Mouse (Mus musculus) thymus, adult 2 months (tissue): ENCODE measurements around the gene Ttc36.

ENCODE experiments used
- CTCF ChIP-seq: fragments of 200-500 bp; IDR thresholded peaks from 2 replicates; pipeline ENCODE4 v1.5.1; 2012; ENCODE audit warnings: mild to moderate bottlenecking, control low read depth, low read length, moderate library complexity, borderline replicate concordance; ENCODE audit not compliant: control insufficient read depth, poor library complexity, insufficient read depth; ENCODE audit errors: extremely low read depth
- POLR2A ChIP-seq: fragments of 200-500 bp; IDR thresholded peaks from 2 replicates; pipeline ENCODE4 v1.6.1; 2012; ENCODE audit warnings: mild to moderate bottlenecking, low read length, control low read depth, moderate library complexity; ENCODE audit not compliant: control insufficient read depth, poor library complexity, insufficient read depth; ENCODE audit errors: extremely low read depth

- TF ChIP-seq CTCF (no peak), POLR2A (no peak)
Observed at GRCm38 (mm10) chr9:44841241-44841640, 38.4 kb upstream of the Ttc36 start.
